Mouse (Mus musculus) hindbrain, embryonic 11.5 days (tissue): ENCODE measurements around the gene Cpt1c. TPM values are rescaled to one million over a fixed set of nuclear protein-coding genes. Genes with fewer than 3 reads are reported as not detected.

Source experiments
- ATAC-seq: fragments of 200-750 bp; cut with Nextera tagmentation; 2 replicates; pipeline ENCODE4 v1.8.0; 2017; ENCODE audit warnings: mild to moderate bottlenecking, moderate TSS enrichment, moderate library complexity; ENCODE audit not compliant: low FRiP score
- DNase-seq: peaks from one replicate; pipeline ENCODE4 v3.0.0-alpha.2; 2015; ENCODE audit warnings: low spot score
- H3K27ac ChIP-seq: fragments of 300-500 bp; sonication (generic); 2 replicates; pipeline ENCODE4 v1.5.1; 2014; ENCODE audit warnings: mild to moderate bottlenecking, low read depth, low read length
- H3K27me3 ChIP-seq: fragments of 300-500 bp; sonication (generic); 2 replicates; pipeline ENCODE4 v1.6.1; 2014; ENCODE audit warnings: mild to moderate bottlenecking, low read length, moderate library complexity, mixed read lengths; ENCODE audit not compliant: control insufficient read depth, insufficient read depth
- H3K36me3 ChIP-seq: fragments of 300-500 bp; sonication (generic); 2 replicates; pipeline ENCODE4 v1.6.1; 2014; ENCODE audit warnings: mild to moderate bottlenecking, low read length, moderate library complexity, mixed read lengths; ENCODE audit not compliant: control insufficient read depth, insufficient read depth
- H3K4me1 ChIP-seq: fragments of 300-500 bp; sonication (generic); replicated peaks from 2 replicates; pipeline ENCODE4 v1.6.1; 2014; ENCODE audit warnings: low read length, mixed read lengths; ENCODE audit not compliant: control insufficient read depth, insufficient read depth
- H3K4me2 ChIP-seq: fragments of 300-500 bp; sonication (generic); replicated peaks from 2 replicates; pipeline ENCODE4 v1.6.1; 2014; ENCODE audit warnings: mild to moderate bottlenecking, low read depth, low read length
- H3K4me3 ChIP-seq: fragments of 300-500 bp; sonication (generic); 2 replicates; pipeline ENCODE4 v1.5.1; 2014; ENCODE audit warnings: low read depth, low read length
- H3K9ac ChIP-seq: fragments of 300-500 bp; sonication (generic); 2 replicates; pipeline ENCODE4 v1.6.1; 2014; ENCODE audit warnings: low read depth, low read length
- H3K9me3 ChIP-seq: fragments of 300-500 bp; sonication (generic); 2 replicates; pipeline ENCODE4 v1.6.1; 2016; ENCODE audit warnings: low read length; ENCODE audit not compliant: control insufficient read depth
- WGBS: fragments of 180-500 bp; shearing (Covaris S2); extraction: QIAGEN DNeasy Blood & Tissue Kit; methylation state at CpG from one replicate; pipeline ENCODE4 v1.1.7; 2014; 5-methylcytosine and 5-hydroxymethylcytosine counted together
- polyA plus RNA-seq: library from polyadenylated mRNA; unstranded; fragments of >200 nt; fragmentation: Nextera tagmentation; extraction: Ambion mirVana; gene quantifications from 2 replicates; pipeline ENCODE4 v1.2.1, GENCODE M21; 2014

Cpt1c gene
- polyA plus RNA-seq, 1 experiment from 2014 or later = 23.5 TPM

DNA sequence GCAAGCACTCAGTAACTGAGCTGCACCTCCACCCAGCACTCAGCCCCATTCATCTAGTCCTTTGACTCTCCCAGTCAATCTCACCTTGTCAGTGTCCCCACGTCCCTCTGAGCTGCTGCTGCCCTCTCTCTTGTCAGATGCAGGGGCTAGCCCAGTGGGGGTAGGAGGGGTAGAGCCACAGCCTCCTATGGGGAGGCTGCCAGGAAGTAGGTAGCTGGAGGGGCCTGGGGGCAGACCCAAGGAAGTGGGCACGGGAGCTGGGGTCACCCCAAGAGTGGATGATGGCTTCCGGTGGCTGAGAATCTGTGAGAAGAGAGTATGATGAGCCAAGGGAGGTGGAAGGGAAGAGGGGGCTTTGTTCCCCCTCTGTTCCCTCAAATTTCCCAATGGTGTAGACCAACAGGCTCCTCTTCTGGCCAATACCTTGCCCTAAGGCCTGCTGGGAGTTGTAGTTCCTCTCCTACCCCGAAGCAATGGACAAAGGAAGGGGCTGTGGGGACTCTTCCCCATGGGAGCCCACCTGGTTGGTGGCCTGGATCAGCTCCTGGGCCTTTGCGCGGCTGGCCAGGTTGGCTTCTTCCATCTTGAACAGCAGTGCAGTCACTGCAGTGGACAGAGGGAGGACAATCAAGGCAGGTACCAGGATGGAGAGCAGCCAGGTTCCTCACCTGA lies 30.8 kb upstream of the Cpt1c start:
- no peak overlapping the region for H3K27ac ChIP-seq
- H3K27me3 ChIP-seq = no peaks in the 10 kb centered on the region
- DNase-seq (no peak), ATAC-seq (no peak)
- no peak overlapping the region for H3K9ac ChIP-seq
- no peak overlapping the region for H3K4me3 ChIP-seq
- no peaks in the 10 kb centered on the region for H3K9me3 ChIP-seq
- no peak overlapping the region for H3K4me2 ChIP-seq
- H3K4me1 ChIP-seq = no peaks in the 10 kb centered on the region
- peaks cover 37% of the 10 kb centered on the region for H3K36me3 ChIP-seq
- 86% methylated on average over 6 of the region's 6 CpGs for WGBS

- no peak overlapping the region for H3K27ac ChIP-seq
- 83% methylated on average over 3 of the region's 3 CpGs for WGBS
- peaks cover 33% of the 10 kb centered on the region for H3K36me3 ChIP-seq
- no peak overlapping the region for H3K9ac ChIP-seq
- H3K9me3 ChIP-seq = no peaks in the 10 kb centered on the region
- H3K4me2 ChIP-seq = no peak overlapping the region
- no peaks in the 10 kb centered on the region for H3K27me3 ChIP-seq
- ATAC-seq (no peak), DNase-seq (no peak)
- H3K4me3 ChIP-seq = no peak overlapping the region
- H3K4me1 ChIP-seq = no peaks in the 10 kb centered on the region
Measured at GRCm38 (mm10) chr7:45004546-45004945, 29.9 kb upstream of the Cpt1c start.

DNA sequence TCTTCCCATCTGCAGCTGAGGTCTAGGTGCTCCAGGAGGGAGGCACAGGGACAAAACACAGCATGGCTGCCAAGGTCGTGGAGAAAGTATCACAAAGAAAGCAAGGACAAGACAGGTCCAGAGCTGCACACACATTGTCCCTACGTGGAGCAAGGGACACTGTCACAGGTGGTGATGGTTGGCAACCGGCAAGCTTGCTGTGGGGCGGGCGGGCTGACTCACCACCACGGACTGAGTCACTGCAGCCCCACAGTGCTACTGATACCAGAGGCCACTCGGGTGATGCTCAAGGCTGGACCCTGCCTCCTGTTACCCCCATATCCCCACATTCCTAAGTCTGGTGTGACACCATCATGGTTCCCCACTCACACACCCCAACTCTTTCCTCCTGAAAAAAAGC lies 27.8 kb upstream of the Cpt1c start:
- no peak for DNase-seq
- Histone ChIP-seq H3K4me1 (no peaks in the 10 kb centered on the region), H3K4me2 (no peak overlapping the region), H3K27ac (no peak overlapping the region), H3K27me3 (no peaks in the 10 kb centered on the region), H3K4me3 (no peak overlapping the region), H3K9me3 (no peaks in the 10 kb centered on the region), H3K9ac (no peak overlapping the region), H3K36me3 (peaks cover 23% of the 10 kb centered on the region)
- 98% methylated on average over 7 of the region's 7 CpGs for WGBS
- ATAC-seq = no peak

GRCm38 (mm10) chr7:45000539-45001114 lies 26.0 kb upstream of the Cpt1c start:
- Histone ChIP-seq H3K36me3 (peaks cover 14% of the 10 kb centered on the region), H3K4me1 (peaks cover 3% of the 10 kb centered on the region), H3K4me2 (no peak overlapping the region), H3K27me3 (no peaks in the 10 kb centered on the region), H3K9me3 (no peaks in the 10 kb centered on the region), H3K27ac (no peak overlapping the region), H3K4me3 (no peak overlapping the region), H3K9ac (no peak overlapping the region)
- 90% methylated on average over 21 of the region's 21 CpGs for WGBS
- ATAC-seq (no peak), DNase-seq (no peak)

DNA sequence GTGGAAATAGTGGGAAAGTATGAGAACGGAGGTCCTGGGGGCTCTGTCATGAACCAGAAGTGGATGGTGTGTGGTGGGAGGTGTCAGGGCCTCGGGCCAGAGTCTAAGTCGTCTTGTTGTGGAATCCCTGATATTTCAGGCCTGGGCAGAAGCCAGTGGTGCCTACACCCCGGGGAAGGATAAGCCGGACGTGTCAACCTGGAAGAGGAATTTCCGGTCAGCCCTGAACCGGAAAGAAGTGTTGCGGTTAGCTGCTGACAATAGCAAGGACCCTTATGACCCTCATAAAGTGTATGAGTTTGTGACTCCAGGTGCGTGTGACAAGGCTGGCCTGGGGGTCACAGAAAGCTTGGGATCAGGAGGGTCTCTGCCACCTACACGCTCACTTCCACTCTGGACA lies 25.1 kb upstream of the Cpt1c start:
- H3K27me3 ChIP-seq = no peaks in the 10 kb centered on the region
- peaks cover 11% of the 10 kb centered on the region for H3K36me3 ChIP-seq
- WGBS = 84% methylated on average over 11 of the region's 11 CpGs
- no peaks in the 10 kb centered on the region for H3K9me3 ChIP-seq
- no peak overlapping the region for H3K4me2 ChIP-seq
- no peak overlapping the region; the same call in 1 of the 2 replicates for H3K4me3 ChIP-seq
- ATAC-seq (no peak), DNase-seq (no peak)
- H3K4me1 ChIP-seq = peaks cover 3% of the 10 kb centered on the region
- no peak overlapping the region for H3K27ac ChIP-seq
- H3K9ac ChIP-seq = no peak overlapping the region

- 4% methylated on average over 18 of the region's 18 CpGs for WGBS
- Histone ChIP-seq H3K27ac (peak within 1 kb of the TSS; percentile 65), H3K9ac (peak within 1 kb of the TSS; percentile 69), H3K4me1 (peaks cover 3% of the 10 kb centered on the region), H3K27me3 (no peaks in the 10 kb centered on the region), H3K4me2 (peak within 1 kb of the TSS; percentile 89), H3K4me3 (peak within 1 kb of the TSS; percentile 69), H3K36me3 (peaks cover 11% of the 10 kb centered on the region), H3K9me3 (no peaks in the 10 kb centered on the region)
- no peak for ATAC-seq
- peak; percentile 58 for DNase-seq
Measured at GRCm38 (mm10) chr7:44998501-44998955, 23.9 kb upstream of the Cpt1c start, which contains the start of gene Bcl2l12. TSS of gene Bcl2l12 (minus strand) at chr7:44998712.

DNA sequence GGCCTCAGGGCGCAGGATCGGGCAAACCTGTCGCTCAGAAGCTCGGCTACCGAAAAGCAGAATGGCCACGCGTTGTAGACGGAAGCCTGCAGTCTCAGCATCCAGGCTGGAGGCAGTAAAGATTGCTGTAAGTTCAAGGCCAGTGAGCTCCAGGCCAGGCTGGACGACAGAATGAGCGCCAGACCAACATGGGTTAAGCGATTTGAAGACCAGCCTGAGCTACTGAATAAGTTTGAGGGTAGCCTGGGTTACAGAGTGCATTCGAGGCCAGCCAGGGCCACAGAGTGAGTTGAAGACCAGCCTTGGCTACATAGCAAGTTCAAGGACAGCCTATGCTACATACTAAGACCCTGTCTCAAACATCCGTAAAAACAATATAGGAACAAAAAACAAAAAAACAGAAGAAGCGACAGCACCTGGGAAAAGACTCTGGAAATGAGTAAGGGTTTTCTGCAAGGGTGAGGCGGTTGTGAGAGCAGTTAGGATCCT lies 23.3 kb upstream of the Cpt1c start:
- DNase-seq (no peak), ATAC-seq (peak; percentile 15)
- Histone ChIP-seq H3K9ac (peak overlapping the region; percentile 69), H3K4me2 (peak overlapping the region; percentile 89), H3K4me3 (peak overlapping the region; percentile 69), H3K9me3 (no peaks in the 10 kb centered on the region), H3K27ac (peak overlapping the region; percentile 65), H3K27me3 (no peaks in the 10 kb centered on the region), H3K36me3 (peaks cover 11% of the 10 kb centered on the region), H3K4me1 (peaks cover 3% of the 10 kb centered on the region)
- 4% methylated on average over 15 of the region's 15 CpGs for WGBS

DNA sequence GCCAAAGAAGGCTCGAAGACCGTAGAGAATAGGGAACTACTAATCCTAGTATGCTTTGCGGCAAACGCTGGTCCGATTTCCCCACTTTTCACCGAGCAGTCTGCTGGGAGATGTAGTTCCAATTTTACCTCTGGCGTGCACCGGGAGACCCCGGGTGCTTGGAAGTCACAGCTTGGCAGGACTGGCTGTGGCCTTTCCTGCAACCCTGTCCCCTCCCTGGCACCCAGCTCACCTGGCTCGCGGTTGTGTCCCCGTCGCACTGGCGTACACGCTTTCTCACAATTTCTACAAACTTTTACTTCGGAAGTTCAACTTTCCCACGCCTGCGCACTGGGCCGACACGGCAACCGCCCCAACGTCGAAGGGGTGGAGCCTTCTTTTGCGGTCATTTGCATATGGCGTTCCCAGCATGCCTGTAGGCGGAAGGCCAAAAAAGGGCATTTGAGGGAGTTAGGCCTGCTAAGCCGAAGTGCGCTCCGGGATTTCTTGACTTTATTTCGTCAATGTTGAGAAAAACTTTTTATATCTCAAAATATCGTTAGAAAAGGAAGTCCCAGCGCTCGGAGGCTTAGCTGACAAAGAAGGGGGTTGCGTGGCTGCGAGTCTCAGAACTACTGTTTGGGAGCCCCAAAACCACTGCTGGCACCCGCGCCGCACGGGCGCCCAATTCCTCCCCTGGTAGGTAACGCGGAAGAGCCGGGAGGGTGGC lies 22.7 kb upstream of the Cpt1c start, which contains the start of gene Irf3:
Gene Irf3, plus strand, starts transcription at position 418 of the 709 bp plus-strand sequence.
- Histone ChIP-seq H3K9me3 (no peaks in the 10 kb centered on the region), H3K27ac (peak within 1 kb of the TSS; percentile 65), H3K9ac (peak within 1 kb of the TSS; percentile 69), H3K4me3 (peak within 1 kb of the TSS; percentile 69), H3K27me3 (no peaks in the 10 kb centered on the region), H3K36me3 (peaks cover 11% of the 10 kb centered on the region), H3K4me2 (peak within 1 kb of the TSS; percentile 89), H3K4me1 (peaks cover 3% of the 10 kb centered on the region)
- ATAC-seq = peak; percentile 92
- WGBS = under 1% methylated on average over 43 of the region's 43 CpGs
- peak; percentile 96 for DNase-seq
